Mouse (Mus musculus): ENCODE measurements around the gene Abhd17a.

DNA sequence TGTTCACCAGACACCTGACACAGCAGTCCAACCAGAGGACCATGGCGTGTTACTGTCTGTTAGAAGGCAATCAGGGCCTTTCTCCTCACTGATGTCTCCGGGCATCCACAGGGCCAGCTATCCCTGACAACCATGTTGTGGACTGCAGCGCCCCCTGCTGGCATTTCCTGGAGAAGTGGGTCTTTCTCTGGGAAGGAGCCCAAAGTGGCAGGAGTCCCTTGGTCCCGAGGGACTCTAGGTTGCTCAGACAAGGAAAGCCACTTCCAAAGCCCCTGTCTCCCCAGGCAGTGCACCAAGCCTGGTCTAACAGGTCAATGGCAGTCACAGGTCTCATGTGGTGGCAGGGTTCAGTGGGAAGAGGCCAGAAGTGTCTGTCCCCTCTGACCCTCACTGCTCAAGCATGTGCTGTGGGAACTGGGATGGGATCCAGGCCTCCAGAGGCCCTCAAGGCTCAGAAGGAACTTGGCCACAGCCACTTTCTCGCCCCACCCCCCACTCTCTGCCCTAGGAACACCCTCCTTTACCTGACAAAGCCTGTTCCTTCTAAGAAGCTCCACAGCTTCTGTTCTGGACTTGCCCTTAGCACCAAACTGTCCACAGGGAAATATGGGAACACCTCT lies 32.7 kb downstream of the Abhd17a start:
- TF ChIP-seq CTCF (IDR thresholded peaks at IDR 0.05; ENCODE audit: low read depth) (peak; percentile 85), EP300 (optimal IDR thresholded peaks at IDR 0.05) (no peak)

All from stomach, postnatal 0 days (tissue).